Mouse (Mus musculus): ENCODE measurements at regions not wholly inside any gene's neighbourhood (a gene's known extent, or its start where the extent isn't known, plus 50 kb on each side); places are given as distances from the start of the nearest gene placed in this dataset.

DNA sequence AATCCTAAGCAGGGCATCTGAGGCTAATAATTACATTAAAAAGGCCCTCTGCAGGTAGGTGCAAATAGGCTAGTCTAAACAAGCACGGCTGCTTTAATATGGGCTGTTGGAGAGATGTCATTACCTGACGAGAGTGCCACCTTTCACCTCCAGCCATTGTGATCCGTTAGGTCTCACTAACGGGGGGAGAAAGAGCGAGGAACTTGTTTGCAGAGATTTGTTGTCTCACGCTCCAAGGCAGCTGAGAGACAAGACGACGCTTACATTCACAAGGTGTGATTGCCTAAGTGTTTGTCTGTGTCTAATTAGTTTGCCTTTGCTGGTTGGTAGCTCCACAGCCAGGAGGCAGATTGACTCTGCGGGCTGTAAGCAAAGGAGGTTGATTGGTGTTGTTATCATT, 180.3 kb downstream of the Zfp326 start:
- no peak for DNase-seq (ENCODE audit: low read depth, low spot score)

DNA sequence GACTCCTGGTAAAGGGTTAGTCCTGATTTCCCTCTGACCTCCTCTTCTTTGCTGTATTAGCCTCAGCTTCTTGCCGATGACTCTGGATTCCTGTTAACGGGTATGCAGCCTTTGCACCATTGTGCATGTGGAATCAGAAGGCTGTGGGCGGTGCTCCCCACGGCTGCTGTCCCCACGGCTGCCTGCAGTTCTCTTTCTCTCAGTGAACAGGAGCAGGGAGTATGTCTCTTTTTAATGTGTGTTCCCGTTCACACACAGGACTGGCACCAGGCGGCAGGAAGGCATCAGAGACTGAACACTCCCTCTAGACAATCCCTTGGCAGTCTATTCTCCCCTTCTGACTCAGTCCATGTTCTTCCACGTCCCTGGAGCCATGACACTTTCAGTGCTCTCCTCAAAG, 178.9 kb downstream of the Zfp326 start:
- no peak for DNase-seq (ENCODE audit: low read depth, low spot score)

DNA sequence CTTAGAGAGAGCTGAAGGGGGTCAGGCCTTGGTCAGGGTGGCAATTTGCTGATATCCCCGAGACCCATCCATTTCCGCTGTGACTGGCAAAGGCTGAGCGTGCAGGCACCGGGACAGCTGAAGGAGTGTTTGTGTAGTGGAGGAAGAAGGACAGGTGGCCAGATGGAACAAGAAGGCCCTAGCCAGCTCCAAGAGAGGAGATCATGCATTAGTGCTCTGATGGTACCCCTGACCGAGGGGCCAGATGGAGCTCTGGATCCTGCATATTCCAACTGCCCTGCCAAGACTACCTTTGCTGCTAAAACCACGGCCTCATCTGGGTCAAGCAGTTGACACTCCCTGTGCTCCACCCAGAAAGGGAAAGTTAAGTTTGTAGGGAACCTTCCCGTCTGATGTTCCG, 174.7 kb downstream of the Zfp326 start:
- no peak for DNase-seq (ENCODE audit: low read depth, low spot score)

DNA sequence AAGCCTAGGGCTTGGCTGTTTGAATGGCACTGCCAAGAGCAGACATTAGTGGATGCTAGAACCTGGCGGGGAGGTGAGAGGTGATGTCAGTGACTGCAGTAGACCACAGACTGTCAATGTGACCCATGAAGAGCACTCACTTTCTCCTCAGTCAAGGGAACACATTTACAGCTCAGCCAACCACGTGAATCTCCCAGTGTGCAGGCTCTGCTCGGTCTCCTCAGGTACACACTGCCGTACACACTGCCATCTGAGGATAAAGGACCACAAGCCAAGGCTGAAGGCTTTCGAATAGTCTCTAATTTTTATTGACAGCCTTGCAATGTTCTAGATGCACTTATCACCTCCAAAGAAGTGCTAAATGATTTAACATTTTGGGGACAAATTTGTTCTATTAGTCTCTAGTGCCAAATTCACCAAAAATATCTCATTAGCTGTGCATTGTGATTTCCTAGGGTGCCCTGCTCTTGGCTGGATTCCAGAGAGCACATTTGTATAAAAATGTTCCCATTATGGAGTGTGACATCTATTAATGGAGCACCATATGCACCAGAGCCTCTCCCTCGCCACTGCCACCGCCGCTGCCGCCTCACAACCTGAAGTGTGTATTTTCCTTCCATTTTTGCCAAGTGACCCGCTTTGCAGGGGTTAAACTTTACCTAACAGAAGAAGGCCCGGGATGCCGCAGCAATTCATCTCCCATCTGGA, 168.7 kb downstream of the Zfp326 start:
- no peak for DNase-seq (ENCODE audit: low read depth, low spot score)

DNA sequence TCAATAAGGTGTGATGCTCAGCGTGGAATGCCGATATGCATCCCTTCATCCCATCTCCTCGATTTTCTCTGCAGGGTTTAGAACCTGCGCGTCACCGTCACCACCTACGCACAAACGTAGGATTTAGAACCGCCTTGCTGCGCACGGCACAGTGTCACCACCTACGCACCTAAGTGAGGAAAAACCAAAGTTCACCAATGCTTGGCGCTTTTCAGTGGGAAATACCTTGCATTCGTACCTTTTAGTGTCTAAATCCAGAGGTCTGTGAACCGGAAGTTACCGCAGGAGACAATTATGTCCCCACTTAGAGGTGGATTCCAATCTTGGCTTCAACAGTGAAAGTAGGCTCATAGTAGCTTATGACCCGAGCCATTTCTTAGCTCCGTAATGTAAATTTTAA, 162.0 kb downstream of the Zfp326 start:
- no peak for DNase-seq (ENCODE audit: low read depth, low spot score)

DNA sequence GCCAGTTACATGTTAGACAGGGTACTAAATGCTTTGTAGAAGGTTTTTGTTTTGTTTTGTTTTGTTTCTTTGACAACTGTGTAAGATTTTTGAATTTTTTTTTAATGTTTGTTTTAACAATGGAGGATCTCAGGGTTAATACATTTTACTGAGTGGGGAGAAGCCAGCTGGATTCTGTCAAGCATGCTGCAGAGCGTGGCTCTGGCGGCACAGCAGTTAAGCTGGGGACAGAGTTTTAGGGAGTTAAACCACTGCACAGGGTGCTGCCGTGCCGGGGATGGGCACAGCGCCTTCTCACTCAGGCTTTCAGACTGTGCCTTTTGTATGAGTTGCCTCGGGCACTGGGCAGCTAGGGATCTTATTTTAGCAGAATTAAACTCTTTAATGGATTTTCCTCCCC, 159.8 kb downstream of the Zfp326 start:
- no peak for DNase-seq (ENCODE audit: low read depth, low spot score)

DNA sequence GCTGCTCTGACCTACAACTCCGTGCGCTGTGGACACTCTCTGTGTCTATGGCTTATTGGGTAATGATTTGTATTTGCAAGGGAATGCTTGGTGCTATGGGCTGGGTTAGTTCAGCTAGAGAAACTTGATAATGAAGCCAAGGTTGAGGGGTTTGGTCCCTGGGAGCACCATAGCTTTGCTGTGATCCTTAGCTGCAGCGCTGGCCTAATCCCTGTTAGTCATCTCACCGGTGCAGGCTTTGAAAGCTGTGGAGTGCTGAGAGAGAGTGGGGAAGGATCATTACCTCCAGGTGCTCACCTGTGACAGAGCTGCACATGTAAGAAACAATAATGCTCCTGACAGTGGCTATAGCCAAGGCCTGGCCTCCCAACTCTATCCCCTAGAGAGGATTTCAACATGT, 156.6 kb downstream of the Zfp326 start:
- DNase-seq (ENCODE audit: low read depth, low spot score) = no peak

DNA sequence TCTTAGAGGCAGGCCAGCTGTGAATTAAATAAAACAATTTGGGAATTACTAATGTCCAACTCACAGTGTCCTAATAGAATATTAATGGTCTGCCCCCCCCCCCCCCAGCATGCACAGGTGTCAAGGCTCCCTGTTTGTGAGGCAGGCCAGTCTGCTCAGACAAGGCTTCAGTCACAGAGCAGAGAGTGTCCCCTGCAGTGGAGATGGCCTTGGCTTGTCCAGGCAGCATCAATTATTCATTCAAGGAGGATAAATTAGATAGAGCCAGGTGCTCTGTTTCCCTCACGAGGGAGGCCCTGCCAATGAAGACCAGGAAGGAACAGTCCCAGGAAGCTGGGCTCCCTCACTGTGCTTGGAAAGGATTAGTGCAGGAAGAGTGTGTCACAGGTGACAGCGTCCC, 150.5 kb downstream of the Zfp326 start:
- DNase-seq (ENCODE audit: low read depth, low spot score) = no peak

DNA sequence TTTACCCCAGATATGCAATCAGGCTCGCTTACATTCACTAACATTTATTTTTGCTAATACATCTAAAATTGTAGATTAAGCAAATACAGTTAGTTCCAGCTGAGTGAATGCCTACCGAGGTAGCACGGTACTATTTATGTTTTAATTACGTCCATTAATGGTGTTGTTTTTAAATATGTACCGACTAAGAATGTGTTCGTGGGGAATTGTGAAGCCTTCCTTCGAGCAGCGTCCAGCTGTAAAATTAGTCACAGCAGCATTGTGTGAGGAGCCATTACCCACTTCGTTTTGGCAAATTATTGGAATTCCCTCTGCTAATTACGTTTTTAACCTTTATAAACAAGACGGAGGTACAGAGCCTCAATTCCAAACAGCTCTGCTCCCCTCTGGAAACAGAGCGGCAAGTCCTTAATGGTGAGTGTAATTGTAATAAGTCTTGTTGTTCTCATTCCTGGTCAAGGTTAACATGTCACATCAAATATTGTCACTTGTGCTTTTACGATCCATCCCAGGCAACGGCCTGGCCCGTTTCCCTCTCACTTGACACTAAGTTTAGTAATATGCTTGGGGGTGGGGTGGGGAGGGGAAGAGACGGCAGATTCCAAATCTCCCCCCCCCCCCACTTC, 128.0 kb downstream of the Zfp326 start:
- DNase-seq (ENCODE audit: low read depth, low spot score) = no peak

DNA sequence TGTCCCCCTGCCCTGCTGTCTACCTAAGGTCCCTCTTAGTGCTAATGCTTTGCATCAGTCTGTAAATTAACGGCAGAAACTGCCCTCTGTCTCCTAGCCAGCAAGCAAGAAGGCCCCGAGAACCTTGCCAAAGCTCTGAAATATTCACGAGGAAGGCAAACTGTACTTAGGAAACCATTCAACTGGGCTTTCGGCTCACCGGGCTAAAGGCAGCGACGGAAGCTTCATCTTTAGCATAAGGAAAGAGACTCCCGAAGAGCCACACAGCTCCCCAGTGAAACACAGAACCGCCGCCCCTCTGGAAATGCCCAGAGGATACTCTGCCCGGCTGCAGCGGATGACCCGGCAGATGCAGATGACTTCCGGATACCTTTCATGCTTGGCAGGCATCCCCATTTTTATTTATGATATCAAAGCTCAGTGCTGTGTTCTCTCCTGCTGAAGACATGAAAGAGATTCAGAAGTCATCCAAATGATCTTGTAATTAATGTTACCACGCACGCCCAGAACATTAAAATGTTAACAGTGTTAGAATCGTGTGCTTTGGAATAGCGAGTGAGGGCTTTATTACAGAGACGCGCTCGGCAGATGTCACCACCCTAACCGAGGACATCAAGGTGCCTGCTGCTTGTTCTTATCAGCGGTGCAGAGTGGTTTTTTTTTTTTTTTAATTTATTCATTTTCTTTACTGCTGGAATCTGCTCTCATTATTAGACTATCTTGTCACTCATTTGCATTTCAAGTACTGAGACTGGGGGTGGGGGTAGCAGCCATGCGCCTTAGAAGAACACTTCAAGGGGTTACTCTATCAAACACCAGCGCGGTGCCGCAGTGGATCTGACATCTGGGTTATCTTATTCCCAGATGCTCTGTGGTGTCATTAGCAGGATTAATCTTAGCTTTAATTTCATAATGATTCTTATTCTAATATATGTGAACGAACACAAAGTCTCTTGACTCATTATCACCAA, 127.2 kb downstream of the Zfp326 start:
- DNase-seq (ENCODE audit: low read depth, low spot score) = no peak

DNA sequence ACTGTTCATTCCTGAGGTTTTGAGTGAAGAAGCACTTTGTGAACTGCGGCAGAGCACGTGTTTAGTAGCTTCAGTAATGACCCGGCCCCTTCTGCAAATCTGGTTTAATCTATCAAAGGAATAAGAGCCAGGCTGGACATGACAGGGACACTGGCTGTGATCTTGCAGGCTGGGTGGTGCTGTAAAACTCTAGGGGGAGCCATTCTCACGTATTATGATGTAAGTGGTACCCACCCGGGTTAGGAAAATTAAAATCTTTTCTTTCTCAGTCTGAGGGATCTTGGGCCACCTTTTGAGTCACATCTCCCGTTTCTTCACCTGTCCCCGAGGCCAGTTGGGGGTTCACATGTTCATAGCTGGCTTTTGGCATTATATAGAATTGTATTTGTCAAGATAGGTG, 126.0 kb downstream of the Zfp326 start:
- no peak for DNase-seq (ENCODE audit: low read depth, low spot score)

DNA sequence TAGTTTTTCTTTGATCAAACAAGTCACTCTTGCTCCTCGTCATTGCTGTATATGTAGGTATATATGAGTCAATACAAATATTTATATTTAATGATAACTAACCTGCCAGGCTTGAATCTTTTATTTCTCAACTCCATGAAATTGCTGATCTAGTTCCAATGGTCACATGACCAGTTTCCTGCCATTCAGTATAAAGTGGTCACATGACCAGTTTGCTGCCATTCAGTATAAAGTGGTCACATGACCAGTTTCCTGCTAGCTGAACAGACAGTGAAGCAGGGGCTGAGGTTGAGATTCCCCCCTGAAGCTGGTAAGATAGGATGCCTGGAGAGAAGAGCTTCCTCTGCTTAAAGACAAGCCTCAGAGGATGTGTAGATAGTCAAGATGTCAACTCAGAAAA, 117.9 kb downstream of the Zfp326 start:
- no peak for DNase-seq (ENCODE audit: low read depth, low spot score)

DNA sequence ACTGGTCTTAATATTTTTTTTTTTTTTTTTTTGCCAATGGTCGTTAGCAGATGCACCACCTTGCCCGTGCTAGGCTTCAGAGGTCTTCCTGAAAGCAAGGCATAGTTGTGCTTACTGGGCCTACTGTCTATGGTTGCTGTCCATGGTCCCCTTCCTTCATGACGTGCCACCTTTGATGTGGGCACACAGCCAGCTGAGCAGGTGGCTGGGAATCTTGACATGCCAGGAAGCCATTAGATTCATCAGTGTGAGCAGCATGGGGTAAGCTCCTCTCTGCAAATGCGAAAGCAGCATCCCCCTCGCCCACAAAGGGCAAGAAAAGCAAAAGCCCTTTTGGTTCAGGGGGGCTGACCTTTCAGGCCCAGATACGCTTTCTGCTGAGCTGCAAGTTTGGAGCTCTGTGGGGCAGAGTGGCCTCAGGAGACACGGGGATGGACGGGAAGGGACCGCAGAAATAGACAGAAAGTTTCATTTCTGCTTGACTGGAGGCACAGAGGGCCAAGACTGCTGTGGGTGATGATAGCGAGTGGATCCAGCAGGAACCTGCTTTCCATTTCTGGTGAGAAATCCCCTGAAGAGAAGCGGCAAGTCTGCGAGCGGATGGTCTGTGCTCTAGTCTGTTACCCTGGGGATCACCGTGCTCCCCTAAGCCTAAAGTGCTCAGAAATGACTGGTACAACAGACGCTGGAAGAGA, 116.8 kb downstream of the Zfp326 start:
- DNase-seq (ENCODE audit: low read depth, low spot score) = no peak

DNA sequence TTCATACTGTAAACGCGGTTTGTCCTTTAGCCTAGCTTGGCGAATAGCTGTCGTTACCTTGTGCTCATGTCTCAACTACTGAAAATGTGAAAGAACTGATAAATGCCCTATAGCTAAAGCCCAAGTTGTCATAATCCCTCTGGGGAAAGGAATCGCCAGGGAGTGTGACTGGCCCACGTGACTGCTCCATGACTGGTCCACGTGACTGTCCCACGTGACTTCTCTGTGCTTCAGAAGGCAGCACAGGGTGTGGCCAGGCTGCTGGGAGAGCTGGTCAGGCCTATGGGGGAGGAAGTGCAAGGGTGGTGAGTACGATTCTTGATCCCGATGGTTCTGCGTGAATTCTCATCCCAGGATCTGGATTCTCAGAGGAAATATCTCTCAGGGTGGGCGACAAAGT, 114.4 kb downstream of the Zfp326 start:
- DNase-seq (ENCODE audit: low read depth, low spot score) = no peak

DNA sequence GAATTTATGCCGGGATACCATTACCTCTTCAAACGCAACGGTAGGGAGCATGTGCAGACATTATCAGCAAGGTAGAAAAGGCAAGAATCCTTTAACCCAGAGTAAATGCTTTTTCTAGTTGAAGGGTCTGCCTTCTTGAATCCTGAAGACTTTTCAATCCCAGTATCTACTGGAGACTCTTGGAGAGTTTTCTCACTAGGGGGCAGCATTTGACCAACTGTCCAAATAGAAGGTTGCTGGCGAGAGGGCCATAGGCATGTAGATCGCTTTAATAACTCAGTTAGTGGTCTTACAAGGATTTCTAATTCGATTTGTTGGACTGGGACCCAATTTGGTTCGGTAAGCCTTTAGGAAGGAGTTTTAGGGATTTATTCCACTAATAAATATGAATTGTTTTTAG, 110.0 kb downstream of the Zfp326 start:
- DNase-seq (ENCODE audit: low read depth, low spot score) = no peak

DNA sequence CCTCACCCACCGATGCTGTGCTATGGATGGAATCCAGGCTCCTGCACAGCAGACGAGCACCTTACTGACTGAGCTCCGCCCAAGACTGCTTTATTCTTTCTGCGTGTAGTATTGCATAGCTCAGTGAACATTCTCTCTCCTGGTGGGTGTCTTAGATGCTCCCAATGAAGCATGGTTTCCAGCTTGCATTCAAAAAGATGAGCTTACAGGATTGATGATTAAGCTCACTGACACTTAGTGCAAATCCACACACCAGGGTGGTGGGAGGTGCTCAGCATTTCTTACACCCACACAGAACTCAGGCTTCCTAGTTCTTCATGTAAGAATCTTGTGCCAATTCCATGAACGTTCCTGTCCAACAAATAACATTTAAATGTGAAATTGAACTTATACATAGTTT, 106.8 kb downstream of the Zfp326 start:
- DNase-seq (ENCODE audit: low read depth, low spot score) = no peak

DNA sequence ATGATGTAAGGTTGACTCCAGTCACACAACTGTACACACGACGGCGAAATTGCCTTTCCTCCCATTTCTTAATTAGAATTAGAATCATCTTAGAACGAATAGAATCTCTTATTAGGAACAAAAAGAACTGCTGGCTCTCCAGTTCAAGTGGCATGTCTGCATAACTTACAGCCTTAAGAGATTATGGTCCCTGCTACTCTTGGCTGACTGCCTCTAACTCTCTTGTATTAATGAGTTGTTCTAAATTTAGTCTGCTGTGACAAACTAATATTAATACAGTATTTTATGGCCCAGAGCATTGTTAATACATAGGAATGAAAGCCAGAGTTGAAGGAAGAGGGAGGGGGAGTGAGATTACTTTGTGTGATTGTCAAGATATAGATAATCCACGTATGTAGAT, 100.4 kb downstream of the Zfp326 start:
- DNase-seq (ENCODE audit: low read depth, low spot score) = no peak

DNA sequence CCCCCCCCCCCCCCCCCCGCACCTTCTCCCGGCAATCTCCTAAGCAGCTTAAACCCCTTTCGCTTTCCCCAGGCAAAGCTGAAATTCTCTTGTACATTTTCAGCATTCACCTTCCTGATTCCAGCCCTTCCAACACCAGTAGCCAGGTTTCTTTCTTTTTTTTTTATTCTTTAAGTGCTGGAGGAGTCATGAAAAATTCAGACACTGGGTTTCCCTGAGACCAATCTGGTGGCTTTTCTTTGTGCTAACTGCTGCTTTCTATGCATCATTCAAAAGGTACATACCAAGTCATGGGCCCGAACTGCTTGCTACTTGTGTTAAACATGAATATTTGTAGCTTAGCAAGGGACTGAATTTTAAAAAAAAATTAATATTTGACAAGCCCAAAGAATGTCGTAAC, 99.7 kb downstream of the Zfp326 start:
- DNase-seq (ENCODE audit: low read depth, low spot score) = no peak

DNA sequence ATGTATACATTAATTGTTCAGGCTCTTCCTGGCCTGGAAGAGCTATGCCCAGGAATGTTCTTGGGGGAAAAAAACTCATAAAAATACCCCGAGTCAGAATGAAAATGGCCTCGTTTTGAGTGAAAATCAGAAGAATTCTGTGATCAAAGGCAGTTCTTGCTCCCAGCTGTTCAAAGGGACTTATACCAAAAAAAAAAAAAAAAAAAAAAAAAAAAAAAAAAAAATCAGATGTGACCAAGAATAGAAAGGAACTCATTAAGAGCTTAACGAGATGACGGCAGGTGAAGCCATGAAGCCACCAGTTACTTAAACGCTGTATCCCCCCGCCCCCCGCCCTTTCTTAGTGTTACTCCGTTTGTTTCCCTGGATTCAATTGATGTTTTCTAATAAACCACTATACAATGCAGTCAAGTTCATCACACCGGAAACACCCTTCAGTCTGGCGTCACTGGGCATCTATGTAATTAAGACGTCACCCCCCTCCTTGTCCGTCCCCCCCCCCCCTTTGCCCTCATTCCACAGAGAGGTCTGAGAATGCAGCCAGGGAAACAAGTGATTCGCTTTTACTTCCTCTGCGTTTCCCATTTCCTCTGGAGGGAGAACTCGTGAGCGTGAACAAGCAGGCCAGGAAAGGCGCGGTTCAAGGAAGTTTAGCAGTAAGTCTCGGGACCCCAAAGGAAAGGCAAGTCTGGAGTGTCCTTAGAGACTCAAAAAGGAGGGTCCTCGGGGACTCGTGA, 99.1 kb downstream of the Zfp326 start:
- no peak for DNase-seq (ENCODE audit: low read depth, low spot score)

DNA sequence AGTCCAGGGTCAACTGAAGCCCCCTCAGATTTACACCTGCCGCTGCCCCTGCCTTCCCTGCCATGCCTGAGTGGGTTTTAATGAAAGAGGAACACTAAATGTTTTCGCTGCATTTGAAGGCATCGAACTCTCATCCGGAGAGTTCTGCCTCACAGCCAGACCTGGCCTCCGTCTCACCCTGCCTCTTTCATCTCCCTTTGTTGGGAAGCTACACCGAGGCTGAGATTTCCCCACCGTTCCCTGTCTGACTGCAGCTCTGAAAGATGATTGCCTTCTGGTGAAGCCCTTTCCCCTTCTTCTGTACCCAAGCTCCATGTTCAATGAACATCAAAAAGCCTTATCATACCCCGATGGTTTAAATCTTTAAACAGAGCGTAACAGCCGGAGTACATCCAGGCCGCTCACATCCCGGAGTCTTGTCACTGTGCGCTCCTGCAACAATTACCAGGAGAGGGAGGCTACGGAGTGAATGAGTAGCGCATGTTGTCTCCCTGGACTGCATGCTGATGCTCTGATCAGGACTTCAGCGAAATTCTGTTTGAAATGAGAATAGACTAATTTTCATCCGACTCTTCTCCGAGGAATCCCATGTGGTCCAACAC, 98.3 kb downstream of the Zfp326 start:
- no peak for DNase-seq (ENCODE audit: low read depth, low spot score)
